Mouse (Mus musculus): ENCODE data around the gene Calr. TPM values are rescaled to one million over a fixed set of nuclear protein-coding genes. Genes with fewer than 3 reads are reported as not detected.

Gene Calr
- polyA plus RNA-seq, 1 experiment = 404 TPM

DNA sequence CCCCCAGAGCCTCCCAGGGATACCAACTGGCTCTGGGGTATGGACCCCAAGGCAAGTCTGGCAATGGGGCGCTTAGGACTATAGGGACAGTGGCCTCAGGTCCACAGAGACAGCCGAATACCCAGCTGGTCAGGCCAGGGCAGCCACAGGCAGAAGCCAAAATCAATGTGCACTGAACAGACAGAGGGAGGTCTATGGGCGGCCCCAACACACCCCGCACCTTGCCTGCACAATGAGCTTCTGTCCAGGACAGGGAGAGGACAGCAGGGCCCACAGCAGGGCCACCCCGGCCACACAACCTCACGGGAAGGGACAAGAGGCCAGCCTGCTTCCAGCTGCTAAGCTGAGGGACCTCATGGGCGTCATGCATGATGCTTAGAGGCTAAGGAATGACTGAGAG is 52.2 kb downstream of the Calr start:
- WGBS = 71% methylated on average over 7 of the region's 7 CpGs
- no peak for DNase-seq (ENCODE audit: low read depth, low spot score)

DNA sequence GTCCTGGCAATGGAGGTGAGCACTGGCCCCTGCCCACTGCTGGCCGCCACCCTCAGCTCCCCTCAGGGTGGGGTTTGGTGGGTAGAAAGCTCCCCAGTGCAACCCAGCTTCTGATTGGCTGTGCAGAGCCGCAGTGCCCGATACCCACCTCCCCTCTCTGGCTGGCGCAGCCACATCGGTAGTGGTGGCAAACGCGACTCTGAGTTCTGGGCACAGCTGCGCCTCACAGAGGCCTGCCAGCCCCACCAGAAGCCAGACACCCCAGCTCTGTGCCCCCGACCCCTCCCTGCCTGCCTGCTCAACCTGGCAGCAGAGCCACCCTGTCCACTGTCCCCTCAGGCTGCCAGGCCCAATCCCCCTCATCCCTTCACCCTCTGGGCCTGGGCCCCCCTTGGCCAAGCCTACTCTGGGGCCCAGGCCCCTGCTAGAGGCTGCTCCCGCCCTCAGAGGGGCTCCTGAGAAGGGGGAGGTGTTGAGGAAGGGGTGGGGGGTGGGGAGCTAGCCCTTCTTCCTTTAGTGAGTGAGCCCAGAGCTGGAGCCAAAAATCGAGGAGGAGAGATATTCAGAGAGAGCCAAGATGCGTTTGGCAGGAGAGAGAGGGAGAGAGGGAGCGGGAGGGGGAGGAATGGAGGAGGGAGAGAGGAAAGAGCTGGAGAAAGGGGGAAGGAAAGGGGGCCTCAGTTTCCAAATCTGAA is 52.8 kb downstream of the Calr start:
- DNase-seq (ENCODE audit: low read depth, low spot score) = no peak
- 68% methylated on average over 13 of the region's 13 CpGs for WGBS

DNA sequence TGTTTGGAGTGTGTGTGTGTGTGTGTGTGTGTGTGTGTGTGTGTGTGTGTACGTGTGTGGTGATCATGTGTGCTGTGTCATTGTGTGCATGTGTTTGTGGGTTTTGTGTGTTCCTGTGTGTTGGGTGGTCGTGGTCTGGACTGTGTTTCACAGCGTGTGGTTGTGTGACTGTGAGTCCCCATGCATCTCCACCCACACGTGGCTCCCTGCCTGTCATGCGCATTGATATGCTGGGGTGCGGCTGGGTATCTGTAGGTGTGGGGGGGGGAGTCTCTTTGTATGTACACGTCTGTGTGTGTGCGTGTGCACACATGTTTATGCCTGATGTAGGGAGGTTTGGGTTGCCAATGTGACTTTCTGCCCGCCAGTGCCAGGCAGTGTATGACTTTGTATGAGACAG is 53.6 kb downstream of the Calr start:
- 89% methylated on average over 9 of the region's 9 CpGs for WGBS
- no peak for DNase-seq (ENCODE audit: low read depth, low spot score)

- DNase-seq (ENCODE audit: low read depth, low spot score) = no peak
- WGBS = 78% methylated on average over 12 of the region's 12 CpGs
Observed at GRCm38 (mm10) chr8:84792429-84792947, 54.2 kb downstream of the Calr start.

Other genes with a start within 250 kb of the Calr start
- gene Ier2, start 184.1 kb downstream of the Calr start, polyA plus RNA-seq (2012; rRNA removed) = 28.1 and 39.5 TPM in 2 replicates
- gene Trmt1, start 160.6 kb downstream of the Calr start, polyA plus RNA-seq (2012; rRNA removed) = 58.1 and 68.2 TPM in 2 replicates
- 71.5 and 96.6 TPM in 2 replicates for gene Nacc1, start 159.1 kb downstream of the Calr start, polyA plus RNA-seq (2012; rRNA removed)
- gene Lyl1, start 145.5 kb downstream of the Calr start, polyA plus RNA-seq (2012; rRNA removed) = 6.6 and 7.1 TPM in 2 replicates
- gene G430095P16Rik, start 123.9 kb downstream of the Calr start, polyA plus RNA-seq (2012; rRNA removed) = 0.12 and 0.18 TPM in 2 replicates
- gene Nfix, start 46.6 kb downstream of the Calr start, polyA plus RNA-seq (2012; rRNA removed) = 14.5 and 15.4 TPM in 2 replicates
- 1.9 and 3.0 TPM in 2 replicates for gene Dand5, start 24.1 kb downstream of the Calr start, polyA plus RNA-seq (2012; rRNA removed)
- gene Gadd45gip1, start 15.4 kb downstream of the Calr start, polyA plus RNA-seq (2012; rRNA removed) = 13.4 and 22.8 TPM in 2 replicates
- 49.3 and 65.9 TPM in 2 replicates for gene Rad23a, start 6.3 kb downstream of the Calr start, polyA plus RNA-seq (2012; rRNA removed)
- gene Farsa, start 10.1 kb upstream of the Calr start, polyA plus RNA-seq (2012; rRNA removed) = 50.9 and 54.2 TPM in 2 replicates
- 3.5 and 5.5 TPM in 2 replicates for gene Syce2, start 25.2 kb upstream of the Calr start, polyA plus RNA-seq (2012; rRNA removed)
- 38.6 and 64.2 TPM in 2 replicates for gene Gcdh, start 47.0 kb upstream of the Calr start, polyA plus RNA-seq (2012; rRNA removed)
- 0.38 and 0.43 TPM in 2 replicates for gene Klf1, start 55.0 kb upstream of the Calr start, polyA plus RNA-seq (2012; rRNA removed)
- gene Dnase2a, start 61.6 kb upstream of the Calr start, polyA plus RNA-seq (2012; rRNA removed) = 8.4 and 8.7 TPM in 2 replicates
- 0.36 and 0.49 TPM in 2 replicates for gene Mast1, start 90.4 kb upstream of the Calr start, polyA plus RNA-seq (2012; rRNA removed)
- gene Rtbdn, start 100.1 kb upstream of the Calr start, polyA plus RNA-seq (2012; rRNA removed) = not detected in 2 replicates
- gene Gm49661, start 122.5 kb upstream of the Calr start, polyA plus RNA-seq (2012; rRNA removed) = 1.2 and 1.4 TPM in 2 replicates
- 183 and 200 TPM in 2 replicates for gene Prdx2, start 122.7 kb upstream of the Calr start, polyA plus RNA-seq (2012; rRNA removed)
- gene Rnaseh2a, start 122.8 kb upstream of the Calr start, polyA plus RNA-seq (2012; rRNA removed) = 48.2 and 52.8 TPM in 2 replicates
- 80.2 and 118 TPM in 2 replicates for gene Junb, start 131.8 kb upstream of the Calr start, polyA plus RNA-seq (2012; rRNA removed)
- gene Hook2, start 143.7 kb upstream of the Calr start, polyA plus RNA-seq (2012; rRNA removed) = 33.8 and 49.0 TPM in 2 replicates
- 0.33 TPM in 1 of 2 replicates, not detected in the other for gene Best2, start 167.6 kb upstream of the Calr start, polyA plus RNA-seq (2012; rRNA removed)
- gene Asna1, start 178.3 kb upstream of the Calr start, polyA plus RNA-seq (2012; rRNA removed) = 142 and 146 TPM in 2 replicates
- 93.9 and 101 TPM in 2 replicates for gene Trir, start 179.9 kb upstream of the Calr start, polyA plus RNA-seq (2012; rRNA removed)
- gene Tnpo2, start 190.0 kb upstream of the Calr start, polyA plus RNA-seq (2012; rRNA removed) = 34.5 and 50.7 TPM in 2 replicates
- gene Fbxw9, start 213.1 kb upstream of the Calr start, polyA plus RNA-seq (2012; rRNA removed) = 33.9 and 40.8 TPM in 2 replicates
- gene Gm5741, start 221.0 kb upstream of the Calr start, polyA plus RNA-seq (2012; rRNA removed) = 0.73 and 1.0 TPM in 2 replicates
- 33.3 and 41.4 TPM in 2 replicates for gene Dhps, start 224.8 kb upstream of the Calr start, polyA plus RNA-seq (2012; rRNA removed)
- gene Wdr83os, start 233.8 kb upstream of the Calr start, polyA plus RNA-seq (2012; rRNA removed) = 121 and 139 TPM in 2 replicates
- gene Wdr83, start 234.4 kb upstream of the Calr start, polyA plus RNA-seq (2012; rRNA removed) = 29.4 and 33.9 TPM in 2 replicates
- gene Man2b1, start 236.3 kb upstream of the Calr start, polyA plus RNA-seq (2012; rRNA removed) = 37.4 and 64.2 TPM in 2 replicates